Mouse (Mus musculus) megakaryocyte, embryonic 14.5 days (primary cell): ENCODE data around the gene Slc35d2. TPM values are rescaled to one million over a fixed set of nuclear protein-coding genes. Genes with fewer than 3 reads are reported as not detected.
A peak's percentile ranks its signal among the peaks of the same experiment; 100 is the strongest.

ENCODE experiments used
- H3K27me3 ChIP-seq: replicated peaks from 2 replicates; pipeline ENCODE3; 2012; ENCODE audit warnings: inconsistent platforms
- H3K36me3 ChIP-seq: replicated peaks from 2 replicates; pipeline ENCODE3; 2012; ENCODE audit warnings: low read length, inconsistent platforms, mixed read lengths
- H3K4me1 ChIP-seq: 2 replicates; pipeline ENCODE4 v1.6.1; 2012; ENCODE audit warnings: inconsistent platforms
- H3K4me3 ChIP-seq: replicated peaks from 2 replicates; pipeline ENCODE3; 2012; ENCODE audit warnings: moderate library complexity, mild to moderate bottlenecking, inconsistent platforms
- H3K9me3 ChIP-seq: 2 replicates; pipeline ENCODE4 v1.6.1; 2012; ENCODE audit warnings: inconsistent platforms
- FLI1 ChIP-seq: IDR thresholded peaks from 2 replicates; pipeline ENCODE4 v1.6.1; 2012; ENCODE audit warnings: low read length, inconsistent platforms, mixed read lengths
- GATA1 ChIP-seq: IDR thresholded peaks from 3 replicates; pipeline ENCODE4 v1.6.1; 2012; ENCODE audit warnings: mixed read lengths, low read length, inconsistent platforms, borderline replicate concordance
- polyA plus RNA-seq: library from polyadenylated mRNA; stranded (reverse); fragments of >175 nt; gene quantifications from 2 replicates; pipeline ENCODE4 v1.2.3, GENCODE M21; 2012; ENCODE audit warnings: low replicate concordance; ENCODE audit not compliant: insufficient read depth

Gene Slc35d2
- polyA plus RNA-seq, 1 experiment = 12.2 TPM

DNA sequence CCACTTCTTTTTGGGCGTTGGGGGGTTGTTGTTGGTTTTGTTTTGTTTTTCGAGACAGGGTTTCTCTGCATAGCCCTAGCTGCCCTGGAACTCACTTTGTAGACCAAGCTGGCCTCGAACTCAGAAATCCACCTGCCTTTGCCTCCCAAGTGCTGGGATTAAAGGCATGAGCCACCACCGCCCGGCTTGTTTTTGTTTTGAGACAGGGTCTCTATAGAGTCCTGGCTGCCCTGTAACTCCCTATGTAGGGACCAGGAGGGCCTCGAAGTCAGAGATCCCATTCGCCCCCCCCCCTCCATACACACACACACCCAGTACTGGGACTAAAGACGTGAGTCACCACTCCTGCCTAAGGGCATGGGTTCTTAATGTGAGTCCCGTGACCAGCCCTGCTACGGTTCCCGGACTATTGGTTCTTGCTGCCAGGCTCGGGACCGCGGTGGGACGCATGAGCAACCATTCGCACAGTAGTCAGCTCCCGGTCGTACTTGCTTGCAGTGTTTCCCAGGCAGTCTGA is 24.6 kb upstream of the Slc35d2 start:
- Histone ChIP-seq H3K4me1 (peaks cover 33% of the 10 kb centered on the region), H3K4me3 (peak overlapping the region; percentile 100), H3K36me3 (no peaks in the 10 kb centered on the region), H3K9me3 (no peaks in the 10 kb centered on the region), H3K27me3 (peaks cover 2% of the 10 kb centered on the region)
- TF ChIP-seq GATA1 (no peak), FLI1 (no peak)

DNA sequence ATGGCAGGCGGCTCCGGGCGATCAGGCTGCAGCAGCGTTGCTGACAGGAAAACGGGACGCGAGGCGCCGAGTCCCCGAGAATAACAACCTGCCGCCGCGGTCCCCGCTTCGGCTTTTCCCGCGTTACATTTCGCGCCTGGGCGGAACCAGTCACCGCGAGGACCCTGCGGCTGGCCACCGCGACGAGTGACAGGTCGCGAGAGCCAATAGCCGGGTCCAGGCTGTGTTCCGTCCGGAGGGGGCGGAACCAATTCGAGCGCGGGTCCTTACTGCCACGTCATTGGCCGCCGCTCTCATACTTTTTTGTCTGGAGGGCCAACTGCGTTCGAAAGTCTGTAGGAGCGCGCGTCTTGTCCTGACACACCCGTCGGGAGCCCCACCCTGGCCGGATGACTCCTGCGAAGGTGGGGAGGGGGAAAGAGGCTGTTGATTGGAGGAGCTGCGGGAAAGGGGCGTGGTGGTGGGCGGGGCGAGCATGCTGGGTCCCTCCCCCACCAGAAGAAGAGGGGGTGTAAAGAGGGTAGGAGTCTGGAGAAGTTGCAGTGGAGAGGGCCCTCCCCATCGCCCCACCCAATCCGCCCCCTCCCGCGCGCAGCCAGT is 24.0 kb upstream of the Slc35d2 start, which contains the start of gene Zfp367:
Gene Zfp367 (minus strand): TSS at position 120 of the 600 bp plus-strand sequence.
- Histone ChIP-seq H3K27me3 (peaks cover 2% of the 10 kb centered on the region), H3K4me1 (peaks cover 36% of the 10 kb centered on the region), H3K4me3 (peak within 1 kb of the TSS; percentile 100), H3K9me3 (no peaks in the 10 kb centered on the region), H3K36me3 (no peaks in the 10 kb centered on the region)
- TF ChIP-seq FLI1 (peak; percentile 63; the same call in 1 of the 2 replicates), GATA1 (no peak)

DNA sequence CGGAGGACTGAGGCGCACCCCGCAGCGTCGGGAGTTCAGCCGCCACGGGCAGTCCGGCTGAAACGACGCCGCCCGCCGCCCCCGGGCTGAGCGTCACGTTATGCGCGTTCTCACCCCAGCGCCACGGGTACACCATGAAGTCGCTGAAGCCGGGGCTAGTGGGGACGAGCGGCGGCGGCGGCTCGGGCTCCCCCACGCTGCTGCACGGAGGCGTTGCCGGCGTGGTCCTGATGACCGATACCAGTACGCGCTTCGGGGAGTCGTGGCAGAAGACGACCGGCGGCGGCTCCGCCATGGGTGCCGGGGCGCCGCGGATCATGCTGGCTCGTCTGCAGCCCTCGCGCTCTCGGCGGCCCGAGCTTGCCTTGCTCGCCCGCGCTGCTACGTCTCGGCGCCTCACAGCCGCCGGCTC is 23.5 kb upstream of the Slc35d2 start:
- H3K36me3 ChIP-seq = no peaks in the 10 kb centered on the region
- peaks cover 36% of the 10 kb centered on the region for H3K4me1 ChIP-seq
- peaks cover 2% of the 10 kb centered on the region for H3K27me3 ChIP-seq
- H3K9me3 ChIP-seq = no peaks in the 10 kb centered on the region
- peak overlapping the region; percentile 100 for H3K4me3 ChIP-seq
- TF ChIP-seq FLI1 (no peak), GATA1 (no peak)

DNA sequence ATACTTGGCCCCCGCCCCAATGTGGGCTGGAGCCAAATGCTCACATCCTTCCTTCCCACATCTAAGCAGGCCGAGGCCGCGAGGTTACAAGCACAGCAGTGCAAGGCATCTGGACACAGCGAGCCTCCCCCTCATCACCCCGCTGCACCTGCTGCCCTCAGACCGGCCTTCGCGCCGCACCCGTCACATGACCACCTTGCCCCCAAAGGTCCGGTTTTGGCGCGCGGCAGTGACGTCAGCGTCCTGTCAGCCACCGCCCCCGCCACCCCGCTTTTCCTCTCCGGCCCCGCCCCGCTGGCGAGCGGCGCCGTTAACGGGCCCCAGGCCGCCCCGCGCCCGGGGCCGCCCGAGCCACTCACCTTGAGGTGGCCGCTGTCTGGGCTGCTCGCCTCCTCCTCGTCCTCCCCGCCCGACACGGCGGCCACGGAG is 23.1 kb upstream of the Slc35d2 start:
- H3K4me3 ChIP-seq = peak overlapping the region; percentile 100
- peaks cover 2% of the 10 kb centered on the region for H3K27me3 ChIP-seq
- peaks cover 36% of the 10 kb centered on the region for H3K4me1 ChIP-seq
- TF ChIP-seq FLI1 = no peak
- TF ChIP-seq GATA1 = no peak
- no peaks in the 10 kb centered on the region for H3K9me3 ChIP-seq
- H3K36me3 ChIP-seq = no peaks in the 10 kb centered on the region

GRCm38 (mm10) chr13:64150121-64150520 is 21.0 kb upstream of the Slc35d2 start:
- peak overlapping the region; percentile 73 for H3K4me3 ChIP-seq
- peaks cover 9% of the 10 kb centered on the region for H3K36me3 ChIP-seq
- H3K27me3 ChIP-seq = no peaks in the 10 kb centered on the region
- H3K9me3 ChIP-seq = no peaks in the 10 kb centered on the region
- TF ChIP-seq GATA1 (no peak), FLI1 (no peak)
- peaks cover 35% of the 10 kb centered on the region for H3K4me1 ChIP-seq

DNA sequence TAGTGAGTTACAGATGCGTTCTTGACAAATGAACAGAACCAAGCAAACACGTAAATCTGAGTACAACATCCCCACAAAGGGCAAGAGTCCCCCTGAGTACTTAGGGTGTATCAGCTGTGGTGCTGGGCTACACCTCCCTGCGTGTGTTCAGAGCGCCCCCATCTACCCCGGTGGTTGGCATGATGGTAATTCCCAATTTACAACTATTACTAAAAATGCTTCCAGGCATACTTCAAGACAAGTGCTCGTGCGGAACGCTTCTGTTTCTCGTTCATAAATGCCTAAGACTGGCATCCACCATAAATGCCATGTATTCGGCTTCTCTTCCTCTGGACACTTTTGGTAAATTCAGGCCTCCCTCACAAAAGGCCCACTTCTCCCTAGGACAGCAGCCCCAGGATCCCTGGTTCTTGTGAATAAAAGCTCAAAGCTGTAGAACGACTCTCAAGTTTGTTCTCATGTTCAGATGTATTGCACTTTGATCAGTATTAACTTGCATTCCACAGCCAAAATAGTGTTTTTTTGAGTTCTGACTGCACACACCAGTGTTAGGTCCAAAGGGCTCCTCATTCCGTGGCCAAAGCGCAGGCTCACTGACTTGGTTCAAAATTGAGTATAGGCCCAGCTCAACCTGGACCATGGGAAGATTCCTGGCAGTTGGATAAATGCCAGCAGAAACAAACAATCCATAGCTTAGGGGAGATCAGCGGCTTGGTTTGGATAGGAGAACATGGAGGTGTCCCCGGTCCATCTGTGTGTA is 628 bp upstream of the Slc35d2 start:
- Histone ChIP-seq H3K36me3 (peaks cover 27% of the 10 kb centered on the region), H3K4me3 (peak overlapping the region; percentile 98), H3K27me3 (no peaks in the 10 kb centered on the region), H3K4me1 (peaks cover 19% of the 10 kb centered on the region), H3K9me3 (no peaks in the 10 kb centered on the region)
- TF ChIP-seq GATA1 (no peak), FLI1 (no peak)

DNA sequence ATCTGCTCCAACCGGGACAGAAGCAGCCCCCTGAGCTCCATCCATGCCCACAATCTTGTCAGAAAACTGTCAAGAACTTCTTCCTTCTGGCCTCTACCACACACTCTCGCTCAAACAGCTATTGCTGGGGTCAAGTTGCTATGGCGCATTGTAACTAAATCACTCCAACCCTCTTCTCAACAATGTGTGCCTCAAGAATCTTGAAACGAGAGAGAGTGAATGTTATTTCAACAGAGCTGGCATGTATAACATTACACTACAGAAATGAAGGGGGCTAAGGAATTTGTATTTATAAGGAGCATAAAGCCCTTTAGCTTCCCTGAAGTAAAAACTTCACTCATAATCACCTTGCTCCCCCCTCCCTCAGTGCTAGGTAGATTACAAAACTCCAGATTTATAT is 2.9 kb downstream of the Slc35d2 start:
- H3K9me3 ChIP-seq = no peaks in the 10 kb centered on the region
- no peak overlapping the region for H3K4me3 ChIP-seq
- peaks cover 22% of the 10 kb centered on the region for H3K4me1 ChIP-seq
- H3K36me3 ChIP-seq = peaks cover 1% of the 10 kb centered on the region
- TF ChIP-seq GATA1 (no peak), FLI1 (no peak)
- no peaks in the 10 kb centered on the region for H3K27me3 ChIP-seq

- H3K27me3 ChIP-seq = no peaks in the 10 kb centered on the region
- TF ChIP-seq GATA1 = no peak
- no peak for TF ChIP-seq FLI1
These were observed 4.3 kb downstream of the Slc35d2 start for GRCm38 (mm10) chr13:64124886-64125285.

DNA sequence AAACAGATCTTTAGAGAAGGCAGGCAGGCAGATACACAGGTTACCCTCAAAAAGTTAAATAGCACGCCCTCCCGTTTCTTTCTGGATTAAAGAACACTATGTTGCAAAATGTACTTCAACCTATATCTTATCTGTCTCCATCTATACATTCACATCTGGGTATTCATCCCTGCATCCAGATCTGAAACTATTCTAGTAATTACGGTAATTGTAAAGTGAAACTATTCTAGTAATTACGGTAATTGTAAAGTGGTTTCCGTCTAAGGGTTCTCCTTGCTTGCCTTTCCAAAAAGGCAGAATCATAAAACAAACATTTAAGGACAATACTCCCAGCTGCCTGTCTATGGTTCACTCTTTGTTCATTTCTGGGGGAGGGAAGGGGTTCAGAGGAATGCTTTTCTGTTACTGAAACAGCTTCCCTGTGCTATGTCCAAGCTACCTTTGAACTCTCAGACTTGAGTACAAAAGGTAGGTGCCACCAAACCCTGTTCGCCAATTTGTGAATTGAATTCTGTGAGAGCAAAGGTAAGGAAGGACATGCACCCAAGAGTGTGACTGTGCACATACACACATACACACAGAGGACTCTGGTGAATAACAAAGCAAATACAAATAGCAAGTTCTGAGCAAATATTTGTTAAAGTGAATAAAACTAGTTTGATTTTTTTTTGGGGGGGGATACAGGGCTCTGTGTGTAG is 5.5 kb downstream of the Slc35d2 start:
- peaks cover under 1% of the 10 kb centered on the region for H3K36me3 ChIP-seq
- H3K9me3 ChIP-seq = no peaks in the 10 kb centered on the region
- peaks cover 12% of the 10 kb centered on the region for H3K4me1 ChIP-seq
- no peaks in the 10 kb centered on the region for H3K27me3 ChIP-seq
- TF ChIP-seq FLI1 (no peak), GATA1 (no peak)
- no peak overlapping the region for H3K4me3 ChIP-seq

More at GRCm38 (mm10) chr13:64124886-64125285, 4.3 kb downstream of the Slc35d2 start:
- Histone ChIP-seq H3K36me3 (no peaks in the 10 kb centered on the region), H3K4me3 (no peak overlapping the region), H3K9me3 (no peaks in the 10 kb centered on the region), H3K4me1 (peaks cover 23% of the 10 kb centered on the region)
